Mouse (Mus musculus) natural killer cell, adult 2 months (primary cell): Measurements from ENCODE around the gene Smim17.
"Not testable (repeated sequence)": the region's sequence is repeated elsewhere in the genome, so short reads cannot be mapped to it uniquely, and the experiment has no call there.

Experiments used
- DNase-seq, 2 experiments: peaks; one replicate each; pipeline ENCODE4 v3.0.0; 2022; ENCODE audit warnings: low spot score in 2 of 2

Smim17 gene

GRCm38 (mm10) chr7:6415442-6415787 lies 16.9 kb downstream of the Smim17 start:
- DNase-seq = no peak

GRCm38 (mm10) chr7:6419894-6420293 lies 21.4 kb downstream of the Smim17 start:
- DNase-seq = no peak

GRCm38 (mm10) chr7:6429381-6429780 lies 30.9 kb downstream of the Smim17 start:
- no peak for DNase-seq

GRCm38 (mm10) chr7:6430342-6430741 lies 31.8 kb downstream of the Smim17 start:
- peak; percentile 2 to 24 for DNase-seq

GRCm38 (mm10) chr7:6438388-6438787 lies 39.9 kb downstream of the Smim17 start, which contains the start of gene Olfr1344:
Gene Olfr1344, plus strand, starts transcription at chr7:6438688.
- no peak for DNase-seq

GRCm38 (mm10) chr7:6441173-6441572 lies 42.7 kb downstream of the Smim17 start:
- DNase-seq = no peak

GRCm38 (mm10) chr7:6447771-6448170 lies 49.3 kb downstream of the Smim17 start:
- DNase-seq = no peak

- DNase-seq = no peak
These were observed 57.4 kb downstream of the Smim17 start, which contains the start of gene Olfr1336 for GRCm38 (mm10) chr7:6455868-6456267. Gene Olfr1336, plus strand, starts transcription at chr7:6456168.

GRCm38 (mm10) chr7:6456399-6456798 lies 57.9 kb downstream of the Smim17 start:
- no peak for DNase-seq

GRCm38 (mm10) chr7:6466951-6467350 lies 68.4 kb downstream of the Smim17 start, which contains the start of gene Olfr1346:
Gene Olfr1346, plus strand, starts transcription at chr7:6467101.
- DNase-seq = no peak

GRCm38 (mm10) chr7:6477633-6478032 lies 79.1 kb downstream of the Smim17 start:
- not testable (repeated sequence) for DNase-seq
